Mouse (Mus musculus): ENCODE results near the gene Klhl29.

Gene Klhl29

DNA sequence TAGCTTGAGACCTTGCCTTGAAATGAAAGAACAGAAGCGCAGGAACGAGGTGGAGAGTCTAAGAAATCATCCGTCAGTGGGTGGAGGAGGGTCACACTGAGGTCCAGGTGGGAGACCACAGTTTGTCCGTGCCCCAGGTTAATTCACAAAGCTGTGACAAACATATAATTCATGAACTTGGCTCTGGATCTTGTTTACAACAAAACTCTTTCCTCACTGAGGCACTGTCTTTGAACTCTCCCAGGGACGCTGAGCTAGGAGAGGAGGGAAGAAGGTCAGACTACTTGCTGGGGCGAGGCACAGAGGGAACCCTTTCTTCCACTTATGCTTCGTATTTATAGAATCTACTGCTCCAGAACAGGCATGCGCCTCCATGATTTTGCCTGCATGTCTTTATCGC lies 161.2 kb downstream of the Klhl29 start:
- DNase-seq: no peak

DNA sequence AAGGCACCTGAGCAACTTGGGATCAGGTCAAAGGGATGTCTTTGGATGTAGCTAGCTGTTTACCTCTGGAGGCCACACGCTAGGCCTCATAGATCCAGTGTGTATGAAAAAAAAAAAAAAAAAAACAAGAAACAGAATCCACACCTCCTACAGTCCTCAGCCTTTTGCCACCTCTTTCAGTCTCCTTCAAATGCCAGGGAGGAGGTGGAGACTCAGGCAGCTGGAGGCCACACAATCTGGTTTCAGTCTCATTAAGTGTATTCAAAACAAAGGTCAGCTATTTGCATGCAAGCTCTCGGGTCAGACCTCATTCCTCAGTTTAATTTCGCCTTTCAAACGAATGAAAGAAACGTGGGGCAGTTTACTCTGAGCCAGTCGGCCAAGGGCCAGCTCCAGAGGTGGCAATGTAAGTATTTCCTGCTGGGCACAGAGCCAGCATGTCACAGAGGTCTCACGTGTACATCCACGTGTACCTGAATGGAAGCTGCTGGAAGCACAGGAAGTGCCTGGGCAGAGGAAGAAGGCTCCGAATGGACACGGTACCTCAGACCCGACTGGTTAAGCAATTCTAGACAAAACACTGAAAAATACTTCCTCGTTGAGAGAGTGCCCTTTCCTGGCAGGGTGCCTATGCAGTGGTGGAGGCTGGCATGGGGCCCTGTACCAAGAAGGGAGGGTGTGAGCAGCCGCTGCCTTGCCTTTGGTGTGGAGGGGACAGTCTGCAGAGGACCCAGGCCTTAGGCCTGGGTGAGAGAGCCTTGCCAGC lies 162.0 kb downstream of the Klhl29 start:
- DNase-seq: peak; percentile 83 to 91

DNA sequence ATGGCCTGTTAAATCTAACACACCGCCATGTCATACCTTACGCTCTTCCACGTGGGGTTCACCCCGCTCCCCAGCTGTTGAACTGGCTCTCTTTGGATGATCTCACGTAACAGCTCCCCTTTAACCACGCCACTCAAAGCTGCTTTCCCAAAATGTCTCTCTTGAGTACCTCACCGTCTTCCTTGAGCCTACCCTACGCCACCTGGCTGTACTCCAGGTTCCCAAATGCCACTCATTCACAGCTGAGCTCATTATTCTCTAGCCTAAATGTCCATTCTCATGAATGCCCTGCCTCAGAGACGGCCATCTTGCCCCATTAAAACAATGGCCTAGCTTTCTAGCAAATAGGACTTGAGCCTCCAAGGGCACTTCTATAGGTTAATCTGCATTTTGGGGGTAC lies 163.6 kb downstream of the Klhl29 start:
- no peak for DNase-seq

DNA sequence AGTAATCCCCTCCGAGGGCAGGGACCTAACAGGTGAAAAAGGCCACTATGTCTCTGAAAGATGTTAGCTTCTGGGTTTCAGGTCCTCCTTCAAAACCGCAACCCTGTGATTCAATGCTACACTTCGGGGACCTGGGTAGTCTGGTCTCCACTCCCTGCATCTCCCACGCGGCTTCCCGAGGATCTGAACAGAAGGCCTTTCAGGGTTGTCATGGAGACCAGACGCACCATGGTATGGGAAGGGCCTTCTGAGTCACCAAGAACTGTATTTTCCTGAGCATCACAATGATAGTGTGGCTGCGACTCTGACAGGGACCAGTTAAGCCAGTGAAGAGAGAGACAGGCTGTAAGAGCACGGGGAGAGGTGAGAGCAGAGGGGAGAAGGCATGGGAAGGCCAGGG lies 164.7 kb downstream of the Klhl29 start:
- DNase-seq: no peak

DNA sequence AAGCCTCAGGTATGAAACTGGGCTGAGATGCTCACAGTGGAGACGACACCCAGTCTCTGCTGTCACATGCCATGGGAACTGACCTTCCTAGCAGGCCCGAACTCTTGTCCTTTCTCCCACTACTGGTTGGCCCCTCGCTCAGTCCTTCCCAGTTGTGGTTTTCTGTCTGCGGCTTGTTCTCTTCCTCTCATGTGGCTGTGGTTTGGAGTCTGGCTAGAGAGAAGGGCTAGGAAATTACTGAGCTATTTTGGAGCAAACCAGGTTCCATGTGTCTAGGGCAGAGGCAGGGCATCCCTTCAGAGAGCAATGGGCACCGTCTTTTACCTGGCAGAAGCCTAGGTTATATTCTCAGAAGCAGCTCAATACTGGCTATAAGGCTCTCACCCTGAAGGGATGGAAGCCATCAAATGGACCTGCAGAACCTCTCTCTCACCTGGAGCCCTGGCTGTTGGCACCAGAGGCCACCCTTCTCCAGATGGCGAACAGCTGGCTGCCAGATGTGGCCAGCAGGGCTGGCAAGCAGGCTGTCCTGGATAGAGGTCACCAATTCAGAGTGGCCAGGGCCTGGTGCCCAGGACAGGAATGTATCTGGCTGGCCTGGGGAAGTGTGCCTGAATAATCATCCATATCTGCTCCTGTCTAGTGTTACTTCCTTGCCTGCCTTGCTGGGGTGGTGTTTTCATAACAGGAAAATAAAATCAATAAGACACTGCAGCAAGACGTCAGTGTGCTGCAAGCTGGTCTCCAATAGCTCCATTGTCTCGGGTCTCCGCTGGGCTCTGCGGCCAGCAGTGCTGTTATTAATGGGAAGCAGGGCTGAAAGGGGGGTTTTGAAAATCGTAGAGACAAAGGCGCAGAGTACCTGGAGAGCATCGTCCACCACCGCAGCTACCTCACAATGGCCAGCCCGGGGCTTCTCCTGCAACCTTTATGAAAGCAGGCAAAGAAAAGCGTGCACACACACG lies 167.3 kb downstream of the Klhl29 start:
- DNase-seq: no peak

DNA sequence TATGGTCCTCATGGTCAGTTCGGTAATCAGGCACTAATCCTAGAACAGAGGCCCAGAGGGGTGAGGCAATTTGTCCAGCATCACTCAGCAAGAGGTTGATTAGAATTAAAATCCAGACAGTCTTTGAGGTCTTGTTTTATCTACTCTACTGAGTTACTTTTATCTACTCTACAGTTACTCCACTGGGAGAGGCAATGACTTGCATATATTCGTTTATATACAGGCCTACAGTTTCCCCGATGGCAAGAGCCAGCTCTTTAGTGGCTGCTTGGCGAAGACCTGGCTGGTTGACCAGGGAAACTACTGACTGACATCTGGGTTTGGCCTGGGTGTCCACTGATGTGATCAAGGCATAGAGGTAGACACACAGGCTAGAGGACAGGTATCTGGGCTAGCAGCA lies 168.3 kb downstream of the Klhl29 start:
- no peak for DNase-seq

DNA sequence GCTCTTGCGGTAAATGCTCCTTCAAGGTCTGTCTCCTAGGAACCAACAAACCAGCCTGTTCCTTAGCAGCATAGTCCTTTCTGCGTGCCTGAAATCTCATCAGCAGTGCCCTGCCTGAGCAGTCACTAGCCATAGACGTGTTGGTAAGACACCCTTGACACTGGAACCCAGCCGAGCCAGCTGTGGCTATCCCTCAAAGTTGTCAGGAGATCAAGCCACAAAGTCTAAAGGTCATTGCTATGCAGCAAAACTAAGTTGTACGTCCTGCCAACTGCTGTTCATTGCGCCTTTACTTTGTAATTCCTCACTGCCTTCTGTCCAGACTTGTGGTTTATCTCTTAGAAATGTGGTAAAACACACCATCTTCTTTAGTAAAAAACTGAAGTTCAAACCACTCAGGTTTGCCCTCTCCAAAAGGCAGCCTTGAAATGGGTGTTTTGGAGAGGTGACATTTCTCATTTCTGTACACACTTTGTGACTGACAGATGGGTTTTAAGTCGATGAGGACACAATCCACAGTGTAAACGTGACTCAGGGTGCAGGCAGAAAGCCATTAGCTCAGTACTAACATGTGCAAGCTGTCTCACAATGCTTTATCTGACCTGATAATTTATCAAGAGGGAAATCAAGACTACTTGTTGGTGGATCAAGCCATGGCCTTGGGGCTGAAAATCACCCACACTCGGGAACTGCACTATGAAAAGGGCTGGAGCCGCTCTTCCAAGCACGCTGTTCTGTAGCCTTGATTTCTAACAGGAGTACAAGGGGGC lies 171.2 kb downstream of the Klhl29 start:
- DNase-seq: peak in 1 of 2 experiments; percentile 43

DNA sequence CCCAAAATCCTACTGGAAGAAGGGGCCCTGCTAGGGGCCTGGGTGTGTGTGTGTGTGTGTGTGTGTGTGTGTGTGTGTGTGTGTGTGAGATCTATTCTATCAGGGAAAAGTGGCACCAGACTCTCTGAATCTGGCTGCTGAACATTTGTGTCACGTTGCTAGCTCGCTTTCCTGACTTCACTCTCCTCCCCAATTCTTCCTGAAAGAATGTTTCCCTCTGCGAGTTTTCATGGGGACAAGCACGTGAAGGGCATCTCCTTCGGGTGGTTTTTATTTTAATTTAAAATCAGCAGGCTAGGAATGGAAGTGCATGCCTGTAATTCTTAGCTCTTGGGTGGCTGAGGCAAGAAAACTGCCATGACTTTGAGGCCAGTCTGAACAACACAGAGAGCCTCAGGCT lies 172.1 kb downstream of the Klhl29 start:
- DNase-seq: no peak

DNA sequence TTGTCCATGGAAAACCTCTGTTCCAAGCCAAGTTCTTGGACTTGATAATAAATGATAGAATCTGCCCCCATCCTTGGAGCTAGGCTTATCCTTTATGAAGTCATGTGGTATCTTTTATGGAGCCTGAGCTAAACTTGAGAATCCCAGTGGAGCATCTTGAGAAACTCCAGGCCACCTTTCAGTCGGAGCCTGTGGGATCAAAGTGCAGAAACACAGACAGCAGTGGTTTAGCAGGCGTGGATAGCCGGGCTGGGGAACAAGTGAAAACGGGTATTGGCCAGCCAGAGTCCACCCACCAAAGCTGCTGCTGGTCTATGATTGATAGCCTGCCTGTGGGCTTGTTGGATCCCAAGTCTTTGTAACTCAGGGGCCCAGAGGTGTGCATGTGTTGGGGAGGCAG lies 177.2 kb downstream of the Klhl29 start:
- peak in 1 of 2 experiments; percentile 56 for DNase-seq

DNA sequence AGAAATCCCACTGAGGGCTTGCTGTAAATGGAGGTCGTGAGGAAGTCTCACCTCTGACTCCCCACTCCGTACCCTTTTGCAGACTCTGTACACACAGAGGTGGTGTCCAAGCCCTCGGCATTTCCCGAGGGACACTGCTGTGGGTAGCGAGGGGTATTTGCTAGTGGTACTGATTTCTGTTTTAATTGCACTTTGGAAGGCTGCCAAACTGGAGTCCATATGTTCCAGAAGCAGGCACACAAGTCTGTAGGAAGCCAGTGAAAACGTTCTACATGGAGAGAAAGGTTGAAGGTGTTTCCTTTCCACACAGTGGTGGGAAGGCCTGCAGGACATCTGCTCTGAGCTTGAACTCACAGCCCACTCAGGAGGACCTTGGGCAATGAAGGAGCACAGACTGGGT lies 181.3 kb downstream of the Klhl29 start:
- DNase-seq: no peak

DNA sequence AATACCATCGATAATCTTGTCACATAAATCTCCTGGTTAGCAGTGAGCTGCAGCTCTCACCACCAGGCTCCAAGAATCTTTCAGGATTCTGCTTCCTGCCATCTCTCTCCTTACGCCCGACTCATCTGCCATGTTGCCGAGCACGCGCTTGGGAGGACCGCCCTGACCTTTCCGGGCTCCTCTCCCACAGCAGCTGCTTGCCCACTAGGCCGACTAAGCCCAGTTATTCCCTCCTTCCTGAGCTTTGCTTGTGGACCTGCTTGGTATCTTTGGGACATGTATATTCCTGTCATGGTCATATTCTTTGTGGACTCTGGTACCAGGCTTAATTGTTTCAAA lies 183.1 kb downstream of the Klhl29 start:
- no peak for DNase-seq

DNA sequence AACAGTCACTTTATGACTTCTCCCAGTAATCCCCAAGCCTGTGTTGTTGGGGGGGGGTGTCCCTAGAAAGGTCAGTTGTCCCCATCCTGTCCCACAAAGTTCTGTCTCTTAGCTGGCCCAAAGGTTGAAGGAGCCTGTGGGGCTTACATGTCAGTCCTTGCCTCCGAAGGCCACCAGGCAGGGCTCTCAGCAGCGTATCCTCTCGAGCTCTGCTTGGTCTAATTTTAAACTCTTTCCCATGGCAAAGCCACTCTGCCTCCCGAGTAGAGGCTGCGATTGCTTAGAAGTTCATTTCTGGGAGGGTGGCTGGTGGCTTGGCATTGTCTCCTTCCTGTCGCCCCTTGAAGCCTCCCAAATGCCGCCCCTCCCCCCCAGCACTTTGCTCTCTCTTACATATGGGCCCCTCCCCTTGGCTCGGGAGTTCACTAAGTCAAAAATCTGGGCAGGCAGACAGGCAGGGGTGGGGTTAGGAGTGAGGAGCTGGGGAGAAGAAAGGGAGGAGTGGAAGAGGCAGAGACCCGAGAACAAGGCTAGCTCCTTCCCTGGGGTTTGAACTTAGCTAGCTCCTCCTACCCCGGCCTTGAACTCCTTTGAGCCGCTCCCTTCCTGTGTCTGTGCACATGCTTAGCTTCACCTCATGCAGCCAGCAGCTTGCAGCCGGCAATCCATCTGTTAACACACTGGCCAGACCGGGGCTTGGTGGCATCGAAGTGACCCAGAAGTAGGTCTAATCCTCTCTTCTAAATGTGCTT lies 183.7 kb downstream of the Klhl29 start:
- DNase-seq: peak; percentile 83 to 90

DNA sequence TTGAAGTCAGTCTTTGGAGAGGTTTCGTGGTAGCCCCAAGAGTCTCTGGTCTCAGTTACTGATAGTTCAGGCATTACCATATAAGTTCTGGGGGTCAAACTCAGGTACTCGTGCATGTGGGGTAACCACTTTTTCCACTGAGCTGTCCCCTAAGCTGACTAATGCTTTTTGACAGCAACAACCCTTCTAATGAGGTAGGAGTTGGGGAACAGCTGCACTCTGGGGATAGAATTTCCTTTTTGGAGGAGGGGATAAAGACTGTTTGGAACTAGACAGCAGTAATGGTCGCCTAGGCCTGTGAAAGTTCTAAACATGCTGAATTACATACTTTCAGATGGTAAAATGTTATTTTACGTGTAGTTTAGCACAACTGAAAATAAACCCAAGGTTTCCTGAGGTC lies 184.3 kb downstream of the Klhl29 start:
- no peak for DNase-seq

DNA sequence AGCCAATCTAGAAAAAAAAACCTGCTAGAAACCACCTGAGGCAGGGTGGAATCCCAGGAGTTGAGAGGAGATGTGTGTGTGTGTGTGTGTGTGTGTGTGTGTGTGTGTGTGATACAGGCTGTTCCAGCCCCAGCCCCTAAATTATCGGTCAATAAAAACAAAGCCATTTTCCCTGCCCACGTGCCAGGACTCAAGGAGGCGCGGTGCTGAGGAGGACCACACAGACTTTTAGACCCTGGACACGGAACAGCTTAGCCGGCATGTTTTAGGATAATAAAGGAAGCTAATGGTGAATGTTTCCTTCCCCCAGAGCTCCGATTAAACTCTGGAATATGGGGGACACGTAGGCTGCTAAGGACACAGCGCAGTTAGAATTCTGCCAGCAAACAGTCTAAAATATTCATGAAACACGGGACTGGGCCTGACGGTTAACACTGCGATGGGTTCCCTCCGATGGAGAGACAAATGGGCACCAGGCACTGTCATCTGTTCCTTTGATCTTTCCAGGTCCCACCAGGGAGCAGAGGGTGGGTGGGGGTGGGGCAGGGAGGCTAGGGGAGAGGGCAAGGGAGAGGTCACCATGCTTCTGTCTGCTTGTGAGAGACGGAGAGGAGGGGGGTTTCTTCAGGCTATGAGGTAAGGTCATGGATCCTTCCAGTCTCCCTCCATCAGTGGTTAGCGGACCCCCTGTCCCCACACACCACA lies 185.9 kb downstream of the Klhl29 start:
- no peak for DNase-seq

DNA sequence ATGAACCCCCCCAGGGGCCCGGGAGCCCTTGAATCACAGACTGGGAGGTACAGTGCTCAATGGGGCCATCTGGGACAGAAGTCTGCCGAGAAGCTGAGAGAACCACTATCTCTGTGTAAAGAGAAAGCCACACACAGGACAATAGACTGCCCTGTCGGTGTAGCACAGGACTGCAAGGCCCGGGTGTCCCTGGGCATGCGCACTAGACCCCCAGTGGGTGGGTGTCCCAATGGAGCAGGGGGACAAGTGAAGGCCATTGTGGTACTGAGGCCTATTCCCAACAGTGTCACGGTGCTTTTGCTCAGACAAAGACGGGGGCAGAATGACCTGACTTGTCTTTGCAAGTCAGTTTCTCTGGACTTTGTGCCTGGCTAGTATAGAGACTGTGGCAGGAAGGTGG lies 186.6 kb downstream of the Klhl29 start:
- DNase-seq: no peak

DNA sequence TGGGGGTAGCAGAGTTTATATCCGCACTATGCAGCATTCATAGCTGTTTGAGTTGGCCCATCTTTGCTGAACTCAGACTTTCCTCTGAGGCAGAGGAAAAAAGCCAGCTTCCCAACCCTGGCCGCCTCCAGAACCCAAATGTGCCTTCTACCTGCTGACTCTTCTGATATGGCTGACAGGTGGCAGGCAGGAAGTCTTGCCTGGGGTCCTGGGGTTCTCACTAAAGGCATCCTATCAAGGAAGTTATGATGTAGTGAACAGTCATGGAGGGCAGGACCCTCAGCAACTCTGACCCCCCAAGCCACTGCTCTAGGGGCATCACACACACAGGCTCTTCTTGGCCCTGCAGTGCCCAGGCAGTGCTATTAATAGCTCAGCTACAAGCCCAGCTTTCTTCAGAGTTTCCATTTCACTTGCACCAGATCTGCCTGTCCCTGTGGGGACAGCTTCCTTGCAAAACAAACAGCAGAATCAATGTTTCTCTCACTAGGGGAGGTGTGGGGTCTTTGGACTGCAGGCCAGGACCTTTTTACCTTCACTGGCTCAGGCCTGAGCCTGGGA lies 187.6 kb downstream of the Klhl29 start:
- DNase-seq: no peak

DNA sequence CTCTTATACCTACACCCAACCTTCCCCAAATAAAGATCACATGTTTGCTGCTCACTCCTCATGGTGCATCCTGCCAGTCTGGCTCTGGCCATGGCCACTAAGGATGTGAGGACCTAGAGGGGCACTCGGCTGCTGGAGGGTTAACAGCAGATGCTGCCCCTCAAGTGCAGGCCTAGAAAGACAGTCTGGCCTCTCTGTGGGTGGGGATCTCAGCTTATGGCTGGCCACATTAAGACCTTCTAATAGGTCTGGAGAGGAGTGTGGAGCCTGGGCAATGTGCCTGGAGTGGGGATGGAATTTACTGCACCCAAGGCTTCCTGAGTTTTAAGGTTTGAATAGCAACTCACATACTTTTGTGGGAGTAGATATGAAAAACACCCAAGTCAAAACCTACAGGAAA lies 188.8 kb downstream of the Klhl29 start:
- DNase-seq: peak; percentile 63 to 66

DNA sequence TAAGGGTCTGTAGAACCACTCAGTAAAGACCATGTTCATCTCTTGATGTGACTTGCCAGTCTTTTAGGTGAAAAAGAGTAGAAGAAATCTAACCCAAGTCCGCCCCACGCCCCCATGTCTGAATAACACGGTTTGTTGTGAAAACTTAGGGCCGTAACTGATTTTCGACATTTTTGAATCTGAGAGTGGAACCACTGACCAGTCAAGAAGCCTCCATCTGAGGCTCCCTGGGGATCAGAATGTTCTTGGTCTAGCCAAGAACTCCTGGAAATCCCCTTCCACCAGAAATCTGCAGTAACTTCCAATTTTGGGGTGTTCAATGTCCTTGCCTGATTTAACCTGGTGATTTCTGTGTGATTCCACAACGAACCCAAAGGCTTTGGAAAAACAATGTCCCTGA lies 189.9 kb downstream of the Klhl29 start:
- no peak for DNase-seq

DNA sequence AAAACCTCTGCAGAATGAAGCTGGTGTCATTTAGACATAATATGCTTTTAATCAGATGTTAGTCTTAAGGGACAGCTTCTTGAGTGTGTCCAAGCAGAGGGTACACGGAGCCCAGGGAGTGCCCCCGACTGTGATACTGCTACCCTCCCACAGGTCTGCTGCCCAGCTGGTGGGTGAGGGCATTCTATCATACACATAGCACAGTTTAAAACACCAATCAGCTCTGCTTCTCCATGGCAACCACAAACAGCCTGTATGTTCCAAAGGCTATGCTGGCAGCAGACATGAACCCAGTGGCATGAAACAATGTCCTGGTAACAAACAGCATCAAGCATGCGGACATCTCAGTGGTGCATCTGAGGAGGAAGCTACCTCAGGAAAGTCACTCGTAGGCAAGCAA lies 192.9 kb downstream of the Klhl29 start:
- DNase-seq: no peak

DNA sequence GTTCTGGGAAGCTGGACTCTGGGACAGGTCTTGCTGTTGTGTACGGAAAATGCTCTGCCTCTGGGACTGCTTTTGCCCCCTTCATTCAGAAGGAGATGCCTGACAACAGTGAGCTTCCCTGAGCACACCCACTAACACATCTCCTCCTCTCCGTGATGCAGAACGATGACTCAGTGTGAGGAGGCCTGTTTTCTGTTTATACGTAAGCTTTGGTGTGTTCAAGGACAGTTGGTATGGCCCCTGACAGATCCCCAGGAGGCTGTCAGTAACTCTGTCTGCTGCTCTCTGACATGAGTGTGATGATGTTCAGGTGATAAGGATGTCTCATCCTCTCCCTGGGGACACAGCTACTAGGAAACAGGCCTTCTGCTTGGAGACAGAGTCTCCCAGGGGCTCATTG lies 193.3 kb downstream of the Klhl29 start:
- no peak for DNase-seq

DNA sequence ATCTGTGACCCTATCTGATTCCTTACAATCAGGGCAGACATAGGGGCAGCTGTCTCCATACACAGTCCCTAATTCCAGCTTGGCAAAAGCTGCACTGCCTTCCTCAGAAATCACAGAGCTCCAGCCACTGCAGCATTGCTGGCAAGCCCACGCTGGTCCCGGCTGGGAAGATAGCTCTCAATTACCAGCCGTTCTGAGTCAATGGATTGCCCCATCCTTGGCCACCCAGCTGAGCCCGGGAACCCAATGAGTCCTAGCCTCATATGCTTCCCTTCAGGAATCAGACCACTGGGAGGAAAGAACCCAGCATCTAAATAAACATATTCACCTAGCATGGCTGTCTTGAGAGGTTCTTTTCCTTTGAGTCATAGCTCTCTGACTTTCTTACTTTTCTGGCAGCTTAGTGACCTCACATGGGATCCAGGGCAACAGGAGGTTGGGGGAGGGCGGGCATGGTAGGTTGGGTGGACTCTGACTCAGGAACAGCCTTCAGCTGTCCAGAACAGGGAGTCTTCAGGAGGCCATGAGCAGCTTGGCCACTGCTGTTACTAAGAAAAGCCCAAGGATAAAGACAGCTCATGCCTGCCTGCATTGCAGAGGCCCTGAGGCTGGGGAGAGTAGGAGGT lies 198.7 kb downstream of the Klhl29 start:
- DNase-seq: peak in 1 of 2 experiments; percentile 40

Measured in kidney, postnatal 4 days (tissue).